Mouse (Mus musculus) forebrain, embryonic 10.5 days (tissue): Measurements from ENCODE around the gene Nlgn1. TPM values are rescaled to one million over a fixed set of nuclear protein-coding genes. Genes with fewer than 3 reads are reported as not detected.

ENCODE experiments used
- DNase-seq: peaks from one replicate; pipeline ENCODE4 v3.0.0-alpha.2; 2017; ENCODE audit warnings: low spot score; ENCODE audit errors: extremely low spot score
- H3K27ac ChIP-seq: fragments of 300-500 bp; sonication (generic); 2 replicates; pipeline ENCODE4 v1.5.1; 2016; ENCODE audit warnings: mild to moderate bottlenecking
- H3K27me3 ChIP-seq: fragments of 300-500 bp; sonication (generic); 2 replicates; pipeline ENCODE4 v1.6.1; 2016; ENCODE audit warnings: mild to moderate bottlenecking; ENCODE audit not compliant: poor library complexity, severe bottlenecking
- H3K36me3 ChIP-seq: fragments of 300-500 bp; sonication (generic); replicated peaks from 2 replicates; pipeline ENCODE4 v1.6.1; 2016; ENCODE audit warnings: mild to moderate bottlenecking, moderate library complexity
- H3K4me1 ChIP-seq: fragments of 300-500 bp; sonication (generic); 2 replicates; pipeline ENCODE4 v1.6.1; 2016
- H3K4me3 ChIP-seq: fragments of 300-500 bp; sonication (generic); 2 replicates; pipeline ENCODE4 v1.5.1; 2016; ENCODE audit warnings: mild to moderate bottlenecking, moderate library complexity
- H3K9me3 ChIP-seq: fragments of 300-500 bp; sonication (generic); 2 replicates; pipeline ENCODE4 v1.6.1; 2016; ENCODE audit warnings: mild to moderate bottlenecking, moderate library complexity
- WGBS: fragments of 180-500 bp; shearing (Covaris S2); methylation state at CpG from one replicate; pipeline ENCODE4 v1.1.7; 2016; 5-methylcytosine and 5-hydroxymethylcytosine counted together
- polyA plus RNA-seq: library from polyadenylated mRNA; unstranded; fragments of >200 nt; fragmentation: Nextera tagmentation; extraction: Ambion mirVana; gene quantifications from 2 replicates; pipeline ENCODE4 v1.2.1, GENCODE M21; 2016

Nlgn1 gene
- polyA plus RNA-seq, 1 experiment from 2014 or later = 2.3 TPM

GRCm38 (mm10) chr3:26011310-26012078, 320.8 kb downstream of the Nlgn1 start:
- WGBS = 49% methylated on average over 4 of the region's 4 CpGs
- Histone ChIP-seq H3K4me3 (no peak overlapping the region), H3K4me1 (peaks cover 8% of the 10 kb centered on the region), H3K27me3 (no peaks in the 10 kb centered on the region), H3K27ac (no peak overlapping the region), H3K9me3 (no peaks in the 10 kb centered on the region), H3K36me3 (no peaks in the 10 kb centered on the region)
- no peak for DNase-seq

GRCm38 (mm10) chr3:26002863-26003608, 329.2 kb downstream of the Nlgn1 start:
- WGBS = 78% methylated on average over 7 of the region's 7 CpGs
- no peak for DNase-seq
- H3K4me1 ChIP-seq = peaks cover 4% of the 10 kb centered on the region; the same call in 1 of the 2 replicates
- no peak overlapping the region for H3K27ac ChIP-seq
- H3K36me3 ChIP-seq = no peaks in the 10 kb centered on the region
- no peak overlapping the region for H3K4me3 ChIP-seq
- no peaks in the 10 kb centered on the region for H3K9me3 ChIP-seq
- no peaks in the 10 kb centered on the region for H3K27me3 ChIP-seq

- Histone ChIP-seq H3K4me3 (no peak overlapping the region), H3K36me3 (no peaks in the 10 kb centered on the region), H3K27ac (no peak overlapping the region), H3K27me3 (no peaks in the 10 kb centered on the region), H3K4me1 (peaks cover 4% of the 10 kb centered on the region; the same call in 1 of the 2 replicates), H3K9me3 (no peaks in the 10 kb centered on the region)
- no peak for DNase-seq
- 39% methylated on average over 2 of the region's 2 CpGs for WGBS
Observed at GRCm38 (mm10) chr3:26002367-26002766, 329.9 kb downstream of the Nlgn1 start.

GRCm38 (mm10) chr3:25967546-25967945, 364.7 kb downstream of the Nlgn1 start:
- H3K4me1 ChIP-seq = no peaks in the 10 kb centered on the region
- H3K36me3 ChIP-seq = no peaks in the 10 kb centered on the region
- no peak overlapping the region for H3K27ac ChIP-seq
- H3K4me3 ChIP-seq = no peak overlapping the region
- no peaks in the 10 kb centered on the region for H3K9me3 ChIP-seq
- WGBS = 94% methylated on average over 2 of the region's 2 CpGs
- H3K27me3 ChIP-seq = no peaks in the 10 kb centered on the region
- no peak for DNase-seq

- WGBS = 92% methylated on average over 3 of the region's 3 CpGs
- no peak for DNase-seq
- Histone ChIP-seq H3K4me3 (no peak overlapping the region), H3K4me1 (no peaks in the 10 kb centered on the region), H3K36me3 (no peaks in the 10 kb centered on the region), H3K27ac (no peak overlapping the region), H3K27me3 (no peaks in the 10 kb centered on the region), H3K9me3 (no peaks in the 10 kb centered on the region)
Observed at GRCm38 (mm10) chr3:25964237-25964636, 368.0 kb downstream of the Nlgn1 start.

- no peaks in the 10 kb centered on the region for H3K9me3 ChIP-seq
- no peak overlapping the region for H3K4me3 ChIP-seq
- no peak for DNase-seq
- H3K27ac ChIP-seq = no peak overlapping the region
- 87% methylated on average over 2 of the region's 2 CpGs for WGBS
- no peaks in the 10 kb centered on the region for H3K36me3 ChIP-seq
- no peaks in the 10 kb centered on the region for H3K4me1 ChIP-seq
- H3K27me3 ChIP-seq = no peaks in the 10 kb centered on the region
Observed at GRCm38 (mm10) chr3:25963568-25963967, 368.7 kb downstream of the Nlgn1 start.

GRCm38 (mm10) chr3:25916535-25916934, 415.7 kb downstream of the Nlgn1 start:
- Histone ChIP-seq H3K27me3 (no peaks in the 10 kb centered on the region), H3K9me3 (no peaks in the 10 kb centered on the region), H3K4me3 (no peak overlapping the region), H3K36me3 (no peaks in the 10 kb centered on the region), H3K4me1 (no peaks in the 10 kb centered on the region), H3K27ac (no peak overlapping the region)
- DNase-seq = no peak
- WGBS = 91% methylated on average over 5 of the region's 5 CpGs

- no peaks in the 10 kb centered on the region for H3K4me1 ChIP-seq
- H3K27me3 ChIP-seq = no peaks in the 10 kb centered on the region
- H3K27ac ChIP-seq = no peak overlapping the region
- 73% methylated on average over 2 of the region's 2 CpGs for WGBS
- no peaks in the 10 kb centered on the region for H3K9me3 ChIP-seq
- no peak overlapping the region for H3K4me3 ChIP-seq
- H3K36me3 ChIP-seq = no peaks in the 10 kb centered on the region
- no peak for DNase-seq
Observed at GRCm38 (mm10) chr3:25914365-25915065, 417.7 kb downstream of the Nlgn1 start.

- 91% methylated on average over 11 of the region's 11 CpGs for WGBS
- H3K36me3 ChIP-seq = no peaks in the 10 kb centered on the region
- peaks cover 12% of the 10 kb centered on the region for H3K9me3 ChIP-seq
- H3K4me1 ChIP-seq = no peaks in the 10 kb centered on the region
- DNase-seq = no peak
- H3K27me3 ChIP-seq = no peaks in the 10 kb centered on the region
- no peak overlapping the region for H3K27ac ChIP-seq
- no peak overlapping the region for H3K4me3 ChIP-seq
Observed at GRCm38 (mm10) chr3:25903140-25903809, 429.0 kb downstream of the Nlgn1 start.

- DNase-seq = no peak
- Histone ChIP-seq H3K9me3 (peaks cover 12% of the 10 kb centered on the region), H3K27me3 (no peaks in the 10 kb centered on the region), H3K27ac (no peak overlapping the region), H3K4me1 (no peaks in the 10 kb centered on the region), H3K4me3 (no peak overlapping the region), H3K36me3 (no peaks in the 10 kb centered on the region)
Observed at GRCm38 (mm10) chr3:25897456-25897855, 434.8 kb downstream of the Nlgn1 start.

GRCm38 (mm10) chr3:25884797-25885196, 447.5 kb downstream of the Nlgn1 start:
- Histone ChIP-seq H3K4me3 (no peak overlapping the region), H3K27ac (no peak overlapping the region), H3K27me3 (no peaks in the 10 kb centered on the region), H3K9me3 (no peaks in the 10 kb centered on the region), H3K4me1 (no peaks in the 10 kb centered on the region), H3K36me3 (no peaks in the 10 kb centered on the region)
- no peak for DNase-seq
- 72% methylated on average over 2 of the region's 2 CpGs for WGBS

- no peaks in the 10 kb centered on the region for H3K27me3 ChIP-seq
- no peak overlapping the region for H3K4me3 ChIP-seq
- H3K9me3 ChIP-seq = no peaks in the 10 kb centered on the region
- no peaks in the 10 kb centered on the region for H3K36me3 ChIP-seq
- DNase-seq = no peak
- no peak overlapping the region for H3K27ac ChIP-seq
- no peaks in the 10 kb centered on the region for H3K4me1 ChIP-seq
Observed at GRCm38 (mm10) chr3:25869161-25869560, 463.1 kb downstream of the Nlgn1 start.
